Mouse (Mus musculus) common myeloid progenitor, adult 5-6 weeks (primary cell): Measurements from ENCODE around the gene Tbcd. TPM values are rescaled to one million over a fixed set of nuclear protein-coding genes. Genes with fewer than 3 reads are reported as not detected.

Experiments
- ATAC-seq: replicated peaks from 2 replicates; pipeline ENCODE4 v1.8.0; 2016; ENCODE audit warnings: low read depth, mild to moderate bottlenecking, moderate TSS enrichment, inconsistent platforms; ENCODE audit not compliant: poor library complexity, severe bottlenecking
- total RNA-seq: library from RNA; stranded (forward); fragments of 200-1000, 187-1606 nt; gene quantifications from 2 replicates; pipeline ENCODE4 v1.2.3, GENCODE M21; 2017

The Tbcd gene
- total RNA-seq, 1 experiment from 2014 or later: 57.8 TPM

- ATAC-seq: peak; percentile 34
Measured at GRCm38 (mm10) chr11:121474831-121475230, 23.1 kb downstream of the Tbcd start.

- peak; percentile 78 for ATAC-seq
Measured at GRCm38 (mm10) chr11:121475699-121476415, 24.1 kb downstream of the Tbcd start.

- ATAC-seq: peak; percentile 24; the same call in 1 of the 2 replicates
Measured at GRCm38 (mm10) chr11:121479476-121480203, 27.9 kb downstream of the Tbcd start.

DNA sequence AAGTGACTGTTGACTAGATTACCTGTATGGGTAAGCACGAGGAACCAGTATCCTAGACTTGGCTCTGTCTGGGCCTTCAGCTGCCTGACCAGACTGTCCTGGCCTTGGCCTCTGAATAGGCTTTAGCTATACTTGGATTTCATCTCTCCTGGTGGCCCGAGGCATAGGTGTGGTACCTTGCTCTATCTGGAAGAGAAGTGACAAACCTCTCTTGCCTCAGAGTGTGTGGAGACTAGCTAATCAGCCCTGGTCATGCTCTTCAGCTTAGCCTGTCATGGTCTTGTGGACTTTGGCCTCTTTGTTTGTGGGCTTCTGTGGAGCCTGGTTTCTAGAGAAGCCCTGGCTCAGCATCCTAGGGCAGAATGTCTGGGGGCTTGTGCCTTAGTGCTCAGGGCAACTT lies 29.4 kb downstream of the Tbcd start:
- ATAC-seq: no peak

DNA sequence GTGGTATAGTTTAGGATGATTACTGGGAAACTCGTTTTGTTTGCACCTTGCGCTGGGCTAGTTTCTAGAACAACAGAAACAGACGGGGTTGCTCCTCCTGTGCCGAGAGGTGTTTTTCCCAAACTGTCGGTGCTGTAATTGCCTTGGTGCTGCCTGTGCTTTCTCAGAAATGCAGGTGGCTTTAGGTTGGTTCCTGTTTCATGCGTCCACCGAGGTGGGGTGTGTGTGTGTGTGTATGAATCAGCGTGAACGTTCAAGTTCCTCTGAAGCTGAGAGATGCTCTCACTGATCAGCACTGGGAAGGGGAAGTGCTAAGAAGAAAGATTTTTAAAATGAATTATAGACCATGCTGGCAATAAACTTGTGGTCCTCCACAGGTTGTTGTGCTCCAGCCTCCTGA lies 34.1 kb downstream of the Tbcd start:
- ATAC-seq: peak; percentile 83

- no peak for ATAC-seq
Measured at GRCm38 (mm10) chr11:121490651-121491050, 38.9 kb downstream of the Tbcd start.

GRCm38 (mm10) chr11:121500595-121500994 lies 48.8 kb downstream of the Tbcd start:
- 0 out of 2 replicates have a peak, but pooled peaks have one; percentile 36 for ATAC-seq

DNA sequence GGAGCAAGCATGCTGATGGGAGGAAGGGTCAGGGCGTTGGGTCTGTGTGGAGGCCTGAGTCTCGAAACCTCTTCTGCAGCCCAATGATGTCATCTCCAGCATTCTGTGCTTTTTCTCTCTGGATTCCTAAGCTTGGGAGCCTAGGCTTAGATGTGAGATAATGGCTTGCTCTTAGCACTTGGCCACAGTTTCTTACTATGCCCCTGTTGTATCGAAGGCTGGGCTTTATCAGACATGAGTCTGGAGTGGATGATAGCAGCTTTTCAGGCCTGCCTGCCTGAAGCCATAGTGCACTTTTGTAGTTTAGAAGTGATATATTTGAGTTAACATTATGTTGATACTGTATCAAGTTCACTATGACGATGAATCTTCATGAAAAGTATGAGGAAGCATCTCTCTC lies 49.8 kb downstream of the Tbcd start:
- no peak for ATAC-seq

- no peak for ATAC-seq
Measured at GRCm38 (mm10) chr11:121502000-121502860, 50.5 kb downstream of the Tbcd start.

DNA sequence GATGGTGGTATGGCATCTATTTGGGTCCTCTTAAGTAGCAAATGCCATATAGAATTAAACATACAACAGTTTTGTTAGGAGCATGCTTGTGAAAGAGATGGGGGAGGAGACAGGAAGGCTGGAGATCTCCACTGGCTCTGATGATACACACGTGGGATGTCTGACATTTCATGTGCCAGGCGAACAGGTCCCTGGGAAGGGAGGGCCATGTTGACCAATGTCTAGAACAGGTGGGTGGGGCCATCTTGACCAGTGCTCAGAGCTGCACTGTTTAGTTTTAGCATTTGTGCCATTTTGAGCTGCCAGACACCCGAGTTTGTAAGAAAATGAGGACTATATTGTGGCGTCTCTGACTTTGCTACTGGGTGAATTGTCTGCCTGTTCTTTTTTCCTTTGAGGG lies 56.7 kb downstream of the Tbcd start:
- no peak for ATAC-seq

DNA sequence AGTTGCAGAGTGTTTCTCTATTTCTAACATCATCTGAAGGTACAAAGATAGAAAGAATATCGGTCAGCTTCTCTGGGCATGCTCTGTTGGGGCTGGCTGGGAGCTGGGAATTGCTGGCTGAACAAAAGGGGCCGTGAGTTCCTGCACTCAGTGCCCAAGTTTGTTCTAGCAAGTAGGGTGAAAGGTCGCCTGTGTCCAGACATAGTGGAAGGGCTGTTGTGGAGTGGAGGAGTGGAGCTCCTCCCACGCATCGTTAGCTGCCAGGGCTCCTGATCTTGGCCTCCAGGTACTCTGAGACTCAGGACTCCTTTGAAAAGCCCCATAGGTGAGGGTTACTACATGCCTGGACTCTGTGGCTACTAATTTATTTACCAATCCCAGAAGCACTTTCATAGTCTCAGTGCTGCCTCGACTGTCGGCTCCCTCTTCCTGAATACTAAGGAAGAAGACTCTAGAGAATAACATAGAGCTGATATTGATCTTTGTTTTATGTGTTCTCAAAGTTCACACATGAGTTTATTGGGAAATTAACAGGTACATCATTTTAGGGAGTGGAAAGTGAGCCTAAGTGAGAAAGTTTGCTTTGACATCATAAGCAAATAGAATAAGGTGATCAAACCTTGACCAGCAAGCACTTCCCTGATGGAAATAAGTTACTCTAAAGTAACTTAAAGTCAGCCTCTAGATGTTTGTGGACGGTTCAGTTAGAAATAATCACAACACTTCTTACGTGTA lies 58.9 kb downstream of the Tbcd start:
- no peak for ATAC-seq

DNA sequence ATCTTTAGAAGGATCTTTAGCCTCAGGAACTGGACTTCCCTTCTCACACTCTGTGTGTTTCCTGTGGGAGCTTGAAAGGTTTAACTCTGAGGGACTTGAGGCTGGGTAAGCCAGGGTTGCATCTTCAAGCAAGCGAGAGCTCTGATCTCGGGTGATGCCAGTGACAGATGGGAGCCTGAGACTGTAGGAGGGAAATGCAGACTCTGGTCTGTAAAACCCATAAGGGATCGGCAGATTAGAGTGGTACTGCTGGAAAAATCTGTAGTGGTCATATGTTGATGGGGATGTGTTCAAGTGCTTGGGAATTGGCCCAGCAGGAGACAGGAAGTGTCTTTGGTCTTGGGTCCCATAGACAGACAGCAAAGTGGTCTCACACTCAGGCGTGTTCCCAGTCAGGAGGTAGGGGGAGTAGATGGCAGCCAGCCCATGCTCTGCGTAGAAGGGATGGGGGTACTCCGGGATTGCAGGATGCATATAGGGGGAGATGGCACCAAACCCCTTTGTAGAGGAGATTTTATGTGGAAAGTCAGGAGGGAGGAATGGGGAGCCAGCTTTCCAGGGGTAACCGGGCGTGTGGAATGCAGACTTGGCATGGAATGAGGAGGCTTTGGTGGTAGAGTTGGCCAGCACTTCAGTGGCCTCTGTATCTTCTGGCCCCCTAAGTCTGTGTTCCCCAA lies 61.3 kb downstream of the Tbcd start:
- ATAC-seq: no peak

GRCm38 (mm10) chr11:121515996-121516395 lies 64.2 kb downstream of the Tbcd start:
- ATAC-seq: no peak

- no peak for ATAC-seq
Measured at GRCm38 (mm10) chr11:121516906-121517305, 65.2 kb downstream of the Tbcd start.

DNA sequence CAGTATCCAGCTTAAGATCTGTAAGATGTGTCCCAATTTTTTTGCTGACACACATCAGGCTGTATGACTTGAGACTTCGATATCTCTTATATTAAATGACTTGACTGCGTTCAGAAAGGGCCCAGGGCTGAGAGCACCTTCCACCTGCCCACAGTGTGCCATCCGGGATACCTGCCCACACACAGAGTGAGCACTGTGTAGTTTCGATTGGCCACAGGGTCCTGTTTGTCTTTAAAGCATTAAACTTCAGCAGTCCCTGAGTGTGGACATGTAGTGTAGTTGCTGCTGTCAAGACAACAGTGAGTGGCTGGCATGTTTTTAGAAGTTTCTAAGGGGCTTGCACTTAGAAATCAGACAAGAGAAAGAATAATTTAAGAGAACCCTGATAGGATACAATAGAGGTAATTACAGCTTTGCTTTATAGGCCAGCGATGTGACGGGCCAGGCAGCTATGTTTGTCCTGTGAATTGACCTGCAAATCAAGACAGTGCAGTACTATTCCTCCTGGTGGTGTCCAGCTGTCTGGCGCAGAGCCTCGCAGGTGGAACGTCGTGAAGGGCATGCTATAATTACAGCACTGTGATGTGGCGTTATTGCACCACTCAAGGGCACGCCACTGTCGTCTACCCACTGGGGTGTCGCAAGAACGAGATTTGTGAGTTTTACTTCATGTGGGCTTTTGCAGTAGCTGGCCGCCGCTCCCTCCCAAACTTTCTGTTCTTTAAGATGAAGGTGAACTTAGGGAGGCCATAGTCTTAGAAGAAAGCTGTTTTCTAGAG lies 66.1 kb downstream of the Tbcd start:
- peak; percentile 39; the same call in 1 of the 2 replicates for ATAC-seq

- ATAC-seq: no peak
Measured at GRCm38 (mm10) chr11:121519131-121519530, 67.4 kb downstream of the Tbcd start, which contains the start of gene Zfp750. Gene Zfp750, minus strand, starts transcription at chr11:121519333.

DNA sequence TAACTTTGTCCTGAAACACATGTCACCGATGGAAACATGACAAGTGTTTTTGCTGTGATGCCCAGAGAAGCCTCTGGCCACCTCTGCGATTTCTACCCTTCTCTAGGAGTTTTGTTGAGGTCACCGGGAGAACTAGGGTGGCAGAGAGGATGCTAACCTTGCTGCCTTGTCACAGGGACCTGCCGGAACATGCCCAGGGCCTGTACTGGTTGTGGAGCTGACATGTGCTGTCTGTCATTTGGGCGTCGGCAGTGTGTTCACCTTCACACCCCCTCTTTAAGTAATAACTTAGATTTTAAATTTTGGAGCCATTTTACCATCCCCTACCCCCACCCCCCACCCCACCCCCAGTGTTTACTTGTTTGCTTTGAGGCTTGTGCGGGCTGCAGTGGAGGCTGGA lies 68.0 kb downstream of the Tbcd start:
- no peak for ATAC-seq

DNA sequence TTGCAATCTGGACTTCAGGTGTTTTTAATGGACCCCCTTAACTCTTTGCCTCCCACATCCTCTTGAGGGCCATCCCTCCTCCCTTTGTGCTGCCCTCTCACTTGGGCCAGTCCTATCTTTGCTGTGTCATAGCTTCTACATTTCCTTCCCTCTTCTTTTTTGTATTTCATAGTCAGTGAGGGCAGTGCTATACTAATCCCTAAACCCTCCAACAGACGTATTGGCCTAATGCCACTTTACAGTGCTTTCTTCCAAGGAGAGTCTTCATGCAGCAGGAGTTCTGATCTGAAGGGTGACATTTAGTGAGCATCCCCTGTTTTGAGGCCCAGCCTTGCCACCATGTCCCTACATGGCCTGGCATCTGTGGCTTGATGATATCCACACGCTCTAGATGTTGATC lies 69.0 kb downstream of the Tbcd start:
- ATAC-seq: peak; percentile 39; the same call in 1 of the 2 replicates
